Mouse (Mus musculus) heart, embryonic 14.5 days (tissue): ENCODE measurements at regions not wholly inside any gene's neighbourhood (a gene's known extent, or its start where the extent isn't known, plus 50 kb on each side); places are given as distances from the start of the nearest gene placed in this dataset.

Experiments used
- ATAC-seq: fragments of 200-750 bp; cut with Nextera tagmentation; 2 replicates; pipeline ENCODE4 v1.8.0; 2017; ENCODE audit warnings: low read depth, moderate TSS enrichment; ENCODE audit not compliant: insufficient number of reproducible peaks, insufficient read depth, low FRiP score
- H3K27ac ChIP-seq, 2 experiments: fragments of 200-500 bp in 1 of 2; fragments of 300-500 bp in 1 of 2; sonication (generic) in 1 of 2; replicated peaks in 1 of 2; 2 replicates each; pipeline ENCODE4 v1.5.1; 2012 to 2014; ENCODE audit warnings: low read depth in 2 of 2, low read length in 2 of 2, control low read depth in 1 of 2, mild to moderate bottlenecking in 1 of 2, mixed read lengths in 1 of 2; ENCODE audit not compliant: control insufficient read depth in 1 of 2, insufficient read depth in 1 of 2
- H3K27me3 ChIP-seq: fragments of 300-500 bp; sonication (generic); 2 replicates; pipeline ENCODE4 v1.6.1; 2014; ENCODE audit warnings: mild to moderate bottlenecking, low read length, control low read depth; ENCODE audit not compliant: control insufficient read depth, insufficient read depth
- H3K36me3 ChIP-seq: fragments of 300-500 bp; sonication (generic); 2 replicates; pipeline ENCODE4 v1.6.1; 2014; ENCODE audit warnings: mild to moderate bottlenecking, control low read depth, low read length, mixed read lengths; ENCODE audit not compliant: control insufficient read depth, insufficient read depth
- H3K4me1 ChIP-seq, 2 experiments: fragments of 200-500 bp in 1 of 2; fragments of 300-500 bp in 1 of 2; sonication (generic) in 1 of 2; 2 replicates each; pipeline ENCODE4 v1.6.1; 2012 to 2014; ENCODE audit warnings: low read length in 2 of 2, control low read depth in 1 of 2, mixed read lengths in 1 of 2; ENCODE audit not compliant: control insufficient read depth in 2 of 2, insufficient read depth in 2 of 2
- H3K4me2 ChIP-seq: fragments of 300-500 bp; sonication (generic); 2 replicates; pipeline ENCODE4 v1.6.1; 2014; ENCODE audit warnings: mild to moderate bottlenecking, low read length
- H3K4me3 ChIP-seq, 2 experiments: fragments of 200-500 bp in 1 of 2; fragments of 300-500 bp in 1 of 2; sonication (generic) in 1 of 2; 2 replicates each; pipeline ENCODE4 v1.5.1; 2012 to 2014; ENCODE audit warnings: low read length in 2 of 2, mild to moderate bottlenecking in 2 of 2, control low read depth in 1 of 2, low read depth in 1 of 2, moderate library complexity in 1 of 2; ENCODE audit not compliant: control insufficient read depth in 1 of 2, insufficient read depth in 1 of 2
- H3K9ac ChIP-seq: fragments of 300-500 bp; sonication (generic); 2 replicates; pipeline ENCODE4 v1.6.1; 2014; ENCODE audit warnings: mild to moderate bottlenecking, low read length
- H3K9me3 ChIP-seq: fragments of 300-500 bp; sonication (generic); 2 replicates; pipeline ENCODE4 v1.6.1; 2016; ENCODE audit warnings: low read length, control low read depth; ENCODE audit not compliant: control insufficient read depth
- WGBS: fragments of 180-500 bp; shearing (Covaris S2); extraction: QIAGEN DNeasy Blood & Tissue Kit; methylation state at CpG from one replicate; pipeline ENCODE4 v1.1.7; 2014; 5-methylcytosine and 5-hydroxymethylcytosine counted together

DNA sequence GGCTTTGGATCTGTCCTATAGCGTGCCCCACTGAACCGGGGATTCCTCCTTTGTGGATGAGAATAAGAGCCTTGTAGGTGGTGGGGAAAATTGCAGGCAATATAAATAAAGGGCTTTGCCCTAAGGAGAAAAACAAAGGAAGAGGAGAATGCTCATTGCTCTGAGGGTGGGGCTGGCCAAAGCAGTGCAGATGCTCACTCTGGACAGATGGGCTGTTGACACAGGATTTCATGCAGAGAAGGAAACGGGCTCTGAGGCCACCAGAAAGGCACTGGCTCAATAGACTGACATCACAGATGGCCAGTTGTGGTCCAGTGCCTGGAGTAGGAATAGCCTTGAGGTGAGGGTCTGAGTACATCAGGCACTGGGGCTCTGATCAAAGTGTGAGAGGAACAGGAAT is 532.7 kb upstream of the Atp11b start:
- no peak overlapping the region for H3K9ac ChIP-seq
- no peaks in the 10 kb centered on the region for H3K27me3 ChIP-seq
- H3K27ac ChIP-seq, result no peak overlapping the region
- WGBS, result 69% methylated on average over 3 of the region's 3 CpGs
- no peak for ATAC-seq
- no peak overlapping the region for H3K4me2 ChIP-seq
- H3K4me3 ChIP-seq, result no peak overlapping the region
- no peaks in the 10 kb centered on the region for H3K36me3 ChIP-seq
- H3K9me3 ChIP-seq, result no peaks in the 10 kb centered on the region
- H3K4me1 ChIP-seq, result peaks cover 0 to 2% of the 10 kb centered on the region in 2 experiments; a peak in 1 of 4 replicates

DNA sequence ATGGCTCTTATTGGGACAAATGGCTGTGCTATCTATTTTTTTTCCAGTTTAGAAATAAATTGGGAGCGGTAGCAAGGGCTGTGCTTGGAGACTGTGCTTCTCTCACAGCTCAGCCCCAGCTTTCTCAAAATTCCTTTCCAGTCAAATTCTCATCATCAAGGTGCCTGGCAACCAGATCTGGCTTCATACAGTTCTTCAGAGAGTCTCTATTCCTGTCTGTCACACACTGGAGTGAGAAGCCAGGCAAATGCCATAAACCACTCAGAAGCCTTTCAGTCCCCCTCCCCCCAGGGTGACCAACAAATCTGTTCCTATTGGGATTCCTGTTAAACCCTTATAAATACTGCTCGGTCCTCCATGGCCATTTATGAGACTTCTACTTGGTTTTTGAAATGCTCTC is 531.7 kb upstream of the Atp11b start:
- Histone ChIP-seq H3K4me3 (no peak overlapping the region), H3K9ac (no peak overlapping the region), H3K4me1 (peaks cover 0 to 2% of the 10 kb centered on the region in 2 experiments; a peak in 1 of 4 replicates), H3K27ac (no peak overlapping the region), H3K4me2 (no peak overlapping the region), H3K27me3 (no peaks in the 10 kb centered on the region), H3K36me3 (no peaks in the 10 kb centered on the region), H3K9me3 (no peaks in the 10 kb centered on the region)
- WGBS, result 59% methylated on average over 2 of the region's 2 CpGs
- no peak for ATAC-seq

DNA sequence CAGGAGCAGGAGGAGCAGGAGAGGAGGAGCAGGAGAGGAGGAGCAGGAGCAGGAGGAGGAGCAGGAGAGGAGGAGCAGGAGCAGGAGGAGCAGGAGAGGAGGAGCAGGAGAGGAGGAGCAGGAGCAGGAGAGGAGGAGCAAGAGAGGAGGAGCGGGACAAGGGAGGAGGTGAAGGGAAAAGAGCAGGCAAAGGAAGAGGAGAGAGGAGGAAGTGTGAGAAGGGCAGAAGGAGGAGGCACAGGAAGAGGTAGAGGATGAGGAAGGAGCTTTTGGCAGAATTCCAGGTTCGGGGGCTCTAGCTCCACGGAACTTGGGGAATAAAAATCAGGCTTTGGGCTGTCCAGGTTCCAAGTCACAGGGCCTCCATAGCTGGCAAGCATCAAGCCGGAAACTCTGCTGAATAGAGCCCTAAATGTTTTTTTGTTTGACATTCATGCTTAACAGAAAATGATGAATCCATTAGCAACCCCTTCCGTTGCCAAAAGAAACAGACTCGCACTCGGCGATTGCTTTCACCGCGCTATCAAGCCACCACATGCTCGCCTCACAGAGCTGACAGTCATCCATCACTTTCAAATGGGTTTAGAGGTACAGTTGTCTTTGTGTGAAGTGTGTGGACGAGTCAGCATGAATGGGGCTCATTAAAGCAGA is 528.7 kb upstream of the Atp11b start:
- Histone ChIP-seq H3K4me2 (peak overlapping the region; percentile 43), H3K27me3 (no peaks in the 10 kb centered on the region), H3K4me3 (no peak overlapping the region), H3K27ac (0 out of 4 replicates have a peak overlapping the region, but pooled peaks of 1 of the 2 experiments have one; percentile 21), H3K9ac (no peak overlapping the region), H3K4me1 (peaks cover 0 to 2% of the 10 kb centered on the region in 2 experiments; a peak in 1 of 4 replicates), H3K36me3 (no peaks in the 10 kb centered on the region), H3K9me3 (no peaks in the 10 kb centered on the region)
- WGBS, result 28% methylated on average over 12 of the region's 12 CpGs
- peak; percentile 68 for ATAC-seq

DNA sequence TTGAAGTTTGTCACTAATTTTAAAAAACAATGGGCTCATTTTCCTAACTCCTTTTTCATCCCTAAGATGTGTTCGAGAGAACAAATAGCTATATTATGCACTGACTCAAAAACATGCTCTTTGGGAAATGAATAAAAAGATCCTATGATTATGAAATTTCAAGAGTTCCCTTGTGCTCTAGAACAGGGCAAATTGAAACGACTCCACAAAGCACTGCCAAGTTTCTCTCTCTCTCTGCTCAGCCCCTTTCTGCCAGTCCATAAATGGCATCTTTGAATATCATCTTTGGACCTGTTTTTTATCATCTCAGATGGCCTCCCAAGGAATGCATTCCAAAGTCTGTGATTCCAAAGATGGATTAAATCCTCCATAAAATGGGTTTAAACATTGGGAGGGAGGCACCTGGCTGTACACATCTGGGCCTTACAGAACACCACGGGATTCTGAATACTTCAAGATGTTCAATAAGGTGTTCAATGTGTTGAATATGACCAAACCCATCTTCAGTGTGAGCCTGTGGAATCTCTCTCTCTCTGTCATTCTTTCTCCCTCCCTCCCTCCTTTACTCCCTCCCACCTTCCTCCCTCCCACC is 528.0 kb upstream of the Atp11b start:
- Histone ChIP-seq H3K4me3 (no peak overlapping the region), H3K36me3 (no peaks in the 10 kb centered on the region), H3K9ac (no peak overlapping the region), H3K4me1 (peaks cover 0 to 2% of the 10 kb centered on the region in 2 experiments; a peak in 1 of 4 replicates), H3K4me2 (peak overlapping the region; percentile 43; the same call in 1 of the 2 replicates), H3K27ac (no peak overlapping the region), H3K9me3 (no peaks in the 10 kb centered on the region), H3K27me3 (no peaks in the 10 kb centered on the region)
- no peak for ATAC-seq
- 70% methylated on average over 3 of the region's 3 CpGs for WGBS

DNA sequence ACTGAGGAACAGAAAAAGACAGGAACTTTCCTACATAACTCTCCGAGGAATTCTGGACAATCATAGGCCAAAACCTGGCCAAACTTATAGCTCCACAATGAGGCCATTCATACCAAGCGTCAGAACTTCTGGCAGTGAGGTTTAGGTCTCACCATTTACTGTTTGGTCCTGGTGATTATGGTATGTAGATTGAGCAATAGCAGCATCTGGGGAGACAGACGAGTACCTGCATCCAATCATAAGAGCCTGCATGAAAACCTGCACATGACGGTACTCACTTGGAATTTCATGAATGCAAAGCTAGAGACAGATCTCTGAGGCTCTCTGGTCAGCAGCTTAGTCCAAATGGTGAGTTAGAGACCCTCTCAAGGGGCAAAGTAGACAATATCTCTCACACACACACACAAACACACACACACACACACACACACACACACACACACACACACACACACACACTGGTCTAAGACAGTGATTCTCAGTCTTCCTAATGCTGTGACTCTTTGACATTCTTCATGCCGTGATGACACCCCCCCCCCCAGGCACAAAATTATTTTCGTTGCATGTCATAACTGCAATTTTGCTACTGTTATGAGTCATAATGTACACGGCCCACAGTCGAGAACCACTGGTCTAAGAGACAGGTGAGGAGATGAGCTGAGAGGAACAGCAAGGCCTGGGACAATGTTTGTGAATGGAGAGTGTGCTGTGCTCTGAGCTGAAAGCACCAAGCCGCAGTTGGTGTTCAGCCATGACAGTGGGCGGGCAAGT is 522.6 kb upstream of the Atp11b start:
- no peak for ATAC-seq
- H3K27me3 ChIP-seq, result no peaks in the 10 kb centered on the region
- no peaks in the 10 kb centered on the region for H3K9me3 ChIP-seq
- no peak overlapping the region for H3K27ac ChIP-seq
- H3K36me3 ChIP-seq, result no peaks in the 10 kb centered on the region
- H3K9ac ChIP-seq, result no peak overlapping the region
- no peak overlapping the region for H3K4me2 ChIP-seq
- WGBS, result 68% methylated on average over 10 of the region's 10 CpGs
- no peak overlapping the region for H3K4me3 ChIP-seq
- peaks cover 0 to 5% of the 10 kb centered on the region in 2 experiments; a peak in 1 of 4 replicates for H3K4me1 ChIP-seq

DNA sequence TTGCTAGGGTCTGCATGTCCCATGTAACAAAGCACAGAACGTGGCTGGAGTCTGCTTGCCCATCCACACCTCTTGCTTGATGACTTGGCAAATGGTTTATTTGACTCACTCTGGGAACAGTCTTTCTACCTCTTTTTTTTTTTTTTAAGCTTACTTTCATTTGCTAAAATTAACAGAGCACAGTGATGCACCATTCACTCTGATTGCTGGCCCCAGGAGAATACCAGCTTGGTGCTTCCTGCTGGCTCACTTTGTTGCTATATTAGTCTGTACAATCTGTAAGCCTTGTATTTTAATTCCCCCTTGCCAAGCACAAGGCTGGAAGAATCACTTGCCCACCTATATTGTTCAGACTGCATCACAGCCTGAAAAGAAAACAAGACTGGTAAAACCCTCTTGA is 521.4 kb upstream of the Atp11b start:
- no peak for ATAC-seq
- Histone ChIP-seq H3K4me1 (peaks cover 0 to 5% of the 10 kb centered on the region in 2 experiments; a peak in 1 of 4 replicates), H3K9me3 (no peaks in the 10 kb centered on the region), H3K9ac (no peak overlapping the region), H3K27me3 (no peaks in the 10 kb centered on the region), H3K36me3 (no peaks in the 10 kb centered on the region), H3K4me2 (no peak overlapping the region), H3K4me3 (no peak overlapping the region), H3K27ac (no peak overlapping the region)
- WGBS, result 50% methylated on average over 1 of the region's 1 CpGs

DNA sequence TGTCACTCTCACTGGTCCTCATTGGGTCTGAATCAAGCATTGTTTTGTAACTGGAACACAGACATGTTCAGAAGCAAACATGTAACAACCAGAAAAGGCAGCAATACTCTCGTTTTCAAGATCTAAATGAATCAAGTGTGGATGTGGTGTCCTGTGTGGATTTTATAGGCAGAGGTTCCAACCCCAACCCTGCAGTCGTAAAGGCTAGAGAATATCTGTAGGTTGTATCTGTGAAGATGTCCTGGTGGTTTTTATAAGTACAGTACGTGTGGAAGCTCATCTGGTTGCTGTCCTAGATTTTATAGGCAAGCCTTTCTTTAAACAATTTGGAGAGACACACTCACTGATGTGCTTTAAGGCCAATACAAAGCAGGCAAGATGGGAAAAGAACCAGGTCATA is 518.8 kb upstream of the Atp11b start:
- 86% methylated on average over 3 of the region's 3 CpGs for WGBS

More for the DNA sequence above, 518.8 kb upstream of the Atp11b start:
- Histone ChIP-seq H3K4me2 (no peak overlapping the region), H3K27me3 (no peaks in the 10 kb centered on the region), H3K4me1 (peaks cover 0 to 5% of the 10 kb centered on the region in 2 experiments; a peak in 1 of 4 replicates), H3K27ac (no peak overlapping the region), H3K9ac (no peak overlapping the region), H3K9me3 (no peaks in the 10 kb centered on the region), H3K36me3 (no peaks in the 10 kb centered on the region), H3K4me3 (no peak overlapping the region)
- no peak for ATAC-seq
